8 mouse cellular contexts compared by ENCODE assay signal in genomic region chr4:41713197-41714067, GRCm38 (mm10). TPM values are rescaled to one million over a fixed set of nuclear protein-coding genes. Genes with fewer than 3 reads are reported as not detected.
DNase-seq lines count a peak whose midpoint lies in the region; ATAC-seq and TF ChIP-seq lines count a peak whose summit lies in the region.

Rpp25l (minus strand) TSS chr4:41713534.

- H3K9me3 ChIP-seq in heart, embryonic 13.5 days: no peaks in the 10 kb centered on the region
- no peaks in the 10 kb centered on the region for H3K9me3 ChIP-seq in liver, embryonic 14.5 days (ENCODE audit: control insufficient read depth, low read length)
- no peaks in the 10 kb centered on the region for H3K9me3 ChIP-seq in stomach, embryonic 16.5 days (replicated peaks; ENCODE audit: control insufficient read depth, low read length)

- TF ChIP-seq EP300 in liver, embryonic 14.5 days (IDR thresholded peaks at IDR 0.05; ENCODE audit: low read depth): no peak

- H3K9ac ChIP-seq in heart, embryonic 13.5 days: peak within 1 kb of the TSS; percentile 97
- peak within 1 kb of the TSS; percentile 87 for H3K9ac ChIP-seq in liver, embryonic 14.5 days (replicated peaks)
- peak within 1 kb of the TSS; percentile 97 for H3K9ac ChIP-seq in stomach, embryonic 16.5 days (ENCODE audit: low read length)

- peak within 1 kb of the TSS; percentile 96 for H3K4me3 ChIP-seq in brown adipose tissue, adult 24 weeks (ENCODE audit: insufficient read depth, low read depth, low read length)
- peak within 1 kb of the TSS; percentile 85 for H3K4me3 ChIP-seq in heart, embryonic 13.5 days
- peak within 1 kb of the TSS; percentile 74 to 92 for H3K4me3 ChIP-seq in liver, embryonic 14.5 days (ENCODE audit: insufficient read depth in 1 of 2, low read depth in 2 of 2, low read length in 2 of 2)
- H3K4me3 ChIP-seq in stomach, embryonic 16.5 days (replicated peaks; ENCODE audit: low read length): peak within 1 kb of the TSS; percentile 90

- H3K4me1 ChIP-seq in brown adipose tissue, adult 24 weeks (ENCODE audit: control insufficient read depth, insufficient read depth, insufficient read length, low read length): peaks cover 4% of the 10 kb centered on the region
- H3K4me1 ChIP-seq in heart, embryonic 13.5 days: peaks cover 27% of the 10 kb centered on the region
- H3K4me1 ChIP-seq in liver, embryonic 14.5 days (replicated peaks; ENCODE audit: control insufficient read depth in 2 of 2, insufficient read depth in 2 of 2, low read length in 1 of 2): peaks cover 9 to 13% of the 10 kb centered on the region in 2 experiments
- peaks cover 14% of the 10 kb centered on the region for H3K4me1 ChIP-seq in stomach, embryonic 16.5 days (ENCODE audit: control insufficient read depth, insufficient read depth, low read length)

- H3K4me2 ChIP-seq in heart, embryonic 13.5 days: peak within 1 kb of the TSS; percentile 95
- peak within 1 kb of the TSS; percentile 88 for H3K4me2 ChIP-seq in liver, embryonic 14.5 days (ENCODE audit: low read depth)
- H3K4me2 ChIP-seq in stomach, embryonic 16.5 days (ENCODE audit: low read depth, low read length): peak within 1 kb of the TSS; percentile 91

- peaks cover 50% of the 10 kb centered on the region for H3K36me3 ChIP-seq in heart, embryonic 13.5 days
- no peaks in the 10 kb centered on the region for H3K36me3 ChIP-seq in liver, embryonic 14.5 days (replicated peaks; ENCODE audit: control insufficient read depth, insufficient read depth, low read depth)
- H3K36me3 ChIP-seq in stomach, embryonic 16.5 days (ENCODE audit: control insufficient read depth, insufficient read depth, low read length): peaks cover 10% of the 10 kb centered on the region; the same call in 1 of the 2 replicates

- WGBS in heart, embryonic 13.5 days: under 1% methylated on average over 61 of the region's 61 CpGs
- WGBS in liver, embryonic 14.5 days (ENCODE audit: insufficient replicate concordance): under 1% methylated on average over 61 of the region's 61 CpGs
- under 1% methylated on average over 61 of the region's 61 CpGs for WGBS in stomach, embryonic 16.5 days

- ATAC-seq in erythroid progenitor cell, adult 5-6 weeks (replicated peaks; ENCODE audit: low FRiP score, poor library complexity, severe bottlenecking): peak; percentile 82
- ATAC-seq in heart, embryonic 13.5 days (ENCODE audit: extremely low read depth, insufficient number of reproducible peaks, low FRiP score, low TSS enrichment): peak; percentile 76
- ATAC-seq in liver, embryonic 14.5 days (ENCODE audit: insufficient read depth): peak; percentile 89
- peak; percentile 75 for ATAC-seq in stomach, embryonic 16.5 days (ENCODE audit: insufficient read depth, low FRiP score)

- peak; percentile 58 for TF ChIP-seq CTCF in liver, embryonic 14.5 days (IDR thresholded peaks at IDR 0.05; ENCODE audit: low read depth)

- DNase-seq in CD4-positive, CD25-positive, alpha-beta regulatory T cell, adult 2 months (ENCODE audit: low read depth, low spot score): peak; percentile 90
- peak; percentile 91 for DNase-seq in kidney, postnatal 10 days
- peak; percentile 65 to 73 (median 68) for DNase-seq in liver, embryonic 14.5 days (ENCODE audit: low read depth in 3 of 3, low spot score in 3 of 3)
- DNase-seq in neural tube, embryonic 10.5 days (ENCODE audit: extremely low spot score, low spot score): peak; percentile 92

- peak within 1 kb of the TSS; percentile 74 for H3K27ac ChIP-seq in brown adipose tissue, adult 24 weeks (replicated peaks; ENCODE audit: low read depth, low read length)
- H3K27ac ChIP-seq in heart, embryonic 13.5 days (replicated peaks): peak within 1 kb of the TSS; percentile 76
- peak within 1 kb of the TSS; percentile 20; the same call in 1 of the 2 replicates for H3K27ac ChIP-seq in liver, embryonic 14.5 days
- H3K27ac ChIP-seq in stomach, embryonic 16.5 days (ENCODE audit: low read length): peak within 1 kb of the TSS; percentile 71

- 0 out of 2 replicates have a peak, but pooled peaks cover 3% of the 10 kb centered on the region for H3K27me3 ChIP-seq in heart, embryonic 13.5 days (replicated peaks)
- no peaks in the 10 kb centered on the region for H3K27me3 ChIP-seq in liver, embryonic 14.5 days (ENCODE audit: control insufficient read depth, insufficient read depth, low read length)
- H3K27me3 ChIP-seq in stomach, embryonic 16.5 days (ENCODE audit: control insufficient read depth, insufficient read depth, low read length): no peaks in the 10 kb centered on the region

RNA-seq across cellular contexts. Expression of gene Rpp25l, which starts in this region (rescaled TPM):
- polyA plus RNA-seq in brown adipose tissue, adult 24 weeks (2012; ENCODE audit: insufficient read depth, insufficient read length, missing spikeins): 9.0 and 13.5 TPM in 2 replicates
- total RNA-seq in erythroid progenitor cell, adult 5-6 weeks (2015; ENCODE audit: low replicate concordance): 2.9 and 9.7 TPM in 2 replicates
- 5.0 and 22.6 TPM in 2 replicates for total RNA-seq in erythroid progenitor cell, adult 5-6 weeks (2017; ENCODE audit: low replicate concordance)
- polyA plus RNA-seq in heart, embryonic 13.5 days (2015; fragmentation: Nextera tagmentation; extraction: Ambion mirVana): 45.1 and 50.4 TPM in 2 replicates
- polyA plus RNA-seq in liver, embryonic 14.5 days (2012; rRNA removed): 24.0 and 25.0 TPM in 2 replicates
- polyA plus RNA-seq in liver, embryonic 14.5 days (2014; fragmentation: Nextera tagmentation; extraction: Ambion mirVana): 31.4 and 38.2 TPM in 2 replicates
- polyA plus RNA-seq in stomach, embryonic 16.5 days (2015; fragmentation: Nextera tagmentation; extraction: Ambion mirVana): 54.3 and 58.6 TPM in 2 replicates

Comparison
In these comparisons a context has a peak if more than half of its experiments do, and no peak if none do; other contexts are left out.
1. Peak in every context shown above with its lines: DNase-seq, ATAC-seq, H3K4me3 ChIP-seq and H3K27ac ChIP-seq.
2. H3K27ac ChIP-seq: peak in every context shown above with its lines; median percentile 76 in heart, embryonic 13.5 days; 74 in brown adipose tissue, adult 24 weeks; 71 in stomach, embryonic 16.5 days; 20 in liver, embryonic 14.5 days.